Mouse (Mus musculus): Measurements from ENCODE around the gene Pomt1. TPM values are rescaled to one million over a fixed set of nuclear protein-coding genes. Genes with fewer than 3 reads are reported as not detected.

Pomt1 gene
- polyA plus RNA-seq, 1 experiment from 2014 or later: 6.4 TPM

DNA sequence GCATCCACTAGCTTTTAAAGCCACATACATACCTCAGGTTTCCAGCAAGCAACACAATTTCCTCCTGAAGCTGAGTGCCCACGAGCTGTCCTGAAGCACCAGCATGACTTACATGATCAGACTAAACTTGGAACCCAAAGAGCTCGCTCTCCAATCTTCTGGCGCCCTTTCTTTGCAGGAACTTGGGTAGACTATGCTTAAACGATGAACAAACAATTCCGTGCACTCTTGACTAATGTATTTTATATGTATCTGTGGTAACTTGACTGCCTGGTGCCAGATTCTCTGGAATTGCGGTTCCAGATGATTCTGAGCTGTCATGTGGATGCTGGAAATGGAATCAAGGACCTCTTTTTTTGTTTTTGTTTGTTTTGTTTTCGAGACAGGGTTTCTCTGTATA lies 957 bp upstream of the Pomt1 start:
- H3K36me3 ChIP-seq (replicated peaks; ENCODE audit: insufficient read depth, low read length): peaks cover 28% of the 10 kb centered on the region
- H3K27ac ChIP-seq (ENCODE audit: low read depth): peak overlapping the region; percentile 79; the same call in 1 of the 2 replicates
- WGBS (ENCODE audit: insufficient replicate concordance): 30% methylated on average over 7 of the region's 7 CpGs
- H3K27me3 ChIP-seq (ENCODE audit: insufficient read depth, low read length): no peaks in the 10 kb centered on the region
- H3K4me1 ChIP-seq (ENCODE audit: insufficient read depth): peaks cover 24% of the 10 kb centered on the region
- no peak for ATAC-seq
- peak overlapping the region; percentile 96 for H3K4me2 ChIP-seq (ENCODE audit: low read depth, low read length)
- peak overlapping the region; percentile 61 for H3K4me3 ChIP-seq (ENCODE audit: low read depth, low read length)
- TF ChIP-seq EP300 (IDR thresholded peaks at IDR 0.05; ENCODE audit: low read depth) (no peak), CTCF (IDR thresholded peaks at IDR 0.05; ENCODE audit: low read depth) (no peak)
- peak overlapping the region; percentile 73 for H3K9ac ChIP-seq (replicated peaks)
- no peak for DNase-seq
- no peaks in the 10 kb centered on the region for H3K9me3 ChIP-seq (ENCODE audit: low read length)

DNA sequence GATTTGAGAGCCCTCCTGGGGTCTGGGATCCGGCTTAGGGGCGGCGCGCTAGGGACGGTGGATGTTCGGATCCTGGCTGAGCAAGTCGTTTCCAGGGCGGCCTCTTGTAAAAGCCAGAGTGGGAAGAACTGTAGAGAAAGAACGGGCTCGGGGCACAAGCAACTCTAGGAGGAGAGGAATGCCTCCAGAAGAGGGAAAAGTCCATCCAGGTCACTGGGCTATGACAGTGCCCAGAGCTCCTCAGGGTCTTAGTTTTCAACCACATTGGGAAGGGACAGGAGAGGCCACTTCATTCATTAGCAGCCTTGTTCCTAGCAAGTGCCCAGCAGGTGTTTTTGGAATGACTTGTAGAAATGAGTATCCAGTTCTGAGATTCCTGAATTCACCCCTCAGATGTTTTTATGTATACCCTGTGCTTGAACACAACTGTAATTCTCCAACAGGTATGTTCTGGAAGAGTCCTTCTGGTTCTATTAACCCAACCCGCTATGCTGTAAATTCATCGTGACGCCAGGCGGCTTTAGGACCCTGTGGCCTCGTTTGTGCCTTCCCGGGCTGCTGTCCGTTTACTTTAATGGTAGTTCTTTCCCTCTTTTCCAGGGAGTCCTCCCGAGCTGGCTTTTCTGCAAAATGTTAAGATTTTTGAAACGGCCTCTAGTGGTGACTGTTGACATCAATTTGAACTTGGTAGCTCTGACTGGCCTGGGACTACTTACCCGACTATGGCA lies 534 bp downstream of the Pomt1 start:
- H3K27ac ChIP-seq (ENCODE audit: low read depth): peak overlapping the region; percentile 79
- TF ChIP-seq CTCF (IDR thresholded peaks at IDR 0.05; ENCODE audit: low read depth) (peak; percentile 68), EP300 (IDR thresholded peaks at IDR 0.05; ENCODE audit: low read depth) (no peak)
- peak; percentile 38 for ATAC-seq
- no peaks in the 10 kb centered on the region for H3K27me3 ChIP-seq (ENCODE audit: insufficient read depth, low read length)
- H3K4me3 ChIP-seq (ENCODE audit: low read depth, low read length): peak overlapping the region; percentile 61
- H3K9ac ChIP-seq (replicated peaks): peak overlapping the region; percentile 79
- H3K4me1 ChIP-seq (ENCODE audit: insufficient read depth): peaks cover 24% of the 10 kb centered on the region
- H3K4me2 ChIP-seq (ENCODE audit: low read depth, low read length): peak overlapping the region; percentile 96
- H3K9me3 ChIP-seq (ENCODE audit: low read length): no peaks in the 10 kb centered on the region
- DNase-seq: peak; percentile 58
- H3K36me3 ChIP-seq (replicated peaks; ENCODE audit: insufficient read depth, low read length): peaks cover 13% of the 10 kb centered on the region
- 2% methylated on average over 20 of the region's 20 CpGs for WGBS (ENCODE audit: insufficient replicate concordance)

DNA sequence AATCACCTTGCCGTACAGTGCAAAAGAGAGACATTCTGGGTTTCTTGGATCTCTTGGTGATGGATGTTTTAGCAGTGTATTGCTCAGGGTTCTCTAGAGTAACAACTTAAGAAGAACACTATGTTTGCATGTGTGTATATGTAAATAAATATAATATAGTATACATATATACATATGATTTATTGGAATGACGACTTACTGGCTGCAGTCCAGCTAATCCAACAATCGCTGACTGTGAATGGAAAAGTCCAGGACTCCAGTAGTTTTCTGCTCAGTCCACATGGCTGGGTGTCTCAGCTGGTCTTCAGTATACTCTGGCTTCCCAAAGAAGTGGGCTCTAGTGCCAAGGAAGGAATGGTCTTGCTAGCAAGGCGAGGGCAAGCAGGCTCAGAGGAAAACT lies 1.2 kb downstream of the Pomt1 start:
- H3K4me3 ChIP-seq (ENCODE audit: low read depth, low read length): peak overlapping the region; percentile 61
- no peak for TF ChIP-seq CTCF (IDR thresholded peaks at IDR 0.05; ENCODE audit: low read depth)
- no peak for TF ChIP-seq EP300 (IDR thresholded peaks at IDR 0.05; ENCODE audit: low read depth)
- peaks cover 8% of the 10 kb centered on the region for H3K36me3 ChIP-seq (replicated peaks; ENCODE audit: insufficient read depth, low read length)
- DNase-seq (no peak), ATAC-seq (no peak)
- WGBS (ENCODE audit: insufficient replicate concordance): 41% methylated on average over 4 of the region's 4 CpGs
- H3K9me3 ChIP-seq (ENCODE audit: low read length): no peaks in the 10 kb centered on the region
- H3K4me2 ChIP-seq (ENCODE audit: low read depth, low read length): peak overlapping the region; percentile 96
- no peaks in the 10 kb centered on the region for H3K27me3 ChIP-seq (ENCODE audit: insufficient read depth, low read length)
- H3K9ac ChIP-seq (replicated peaks): peak overlapping the region; percentile 79
- H3K4me1 ChIP-seq (ENCODE audit: insufficient read depth): peaks cover 24% of the 10 kb centered on the region
- peak overlapping the region; percentile 79; the same call in 1 of the 2 replicates for H3K27ac ChIP-seq (ENCODE audit: low read depth)

- WGBS (ENCODE audit: insufficient replicate concordance): 73% methylated on average over 9 of the region's 9 CpGs
- Histone ChIP-seq H3K36me3 (replicated peaks; ENCODE audit: insufficient read depth, low read length) (no peaks in the 10 kb centered on the region; the same call in none of the 2 replicates), H3K9ac (replicated peaks) (no peak overlapping the region)
Observed at GRCm38 (mm10) chr2:32238708-32239435, 2.5 kb downstream of the Pomt1 start.

DNA sequence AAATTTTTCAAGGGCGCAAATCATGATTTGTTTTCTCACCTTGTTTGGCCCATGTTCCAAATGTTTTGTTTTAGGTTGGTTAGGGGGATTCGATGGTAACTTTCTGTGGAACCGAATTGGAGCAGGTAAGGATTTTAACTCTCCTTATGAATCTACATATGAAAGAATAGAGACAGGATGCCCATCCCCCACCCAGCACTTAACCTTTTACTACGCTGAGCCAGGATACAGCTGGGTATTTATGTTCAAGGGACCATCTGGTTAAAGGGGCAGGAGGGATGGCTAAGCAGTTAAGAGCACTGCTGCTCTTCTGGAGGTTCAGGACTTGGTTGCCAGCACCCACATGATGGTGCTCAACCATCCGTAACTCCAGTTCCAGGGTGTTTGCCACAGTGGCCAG lies 4.2 kb downstream of the Pomt1 start:
- Histone ChIP-seq H3K9ac (replicated peaks) (no peak overlapping the region), H3K9me3 (ENCODE audit: low read length) (no peaks in the 10 kb centered on the region), H3K36me3 (replicated peaks; ENCODE audit: insufficient read depth, low read length) (peaks cover 10% of the 10 kb centered on the region), H3K4me1 (ENCODE audit: insufficient read depth) (peaks cover 16% of the 10 kb centered on the region), H3K27me3 (ENCODE audit: insufficient read depth, low read length) (no peaks in the 10 kb centered on the region), H3K4me2 (ENCODE audit: low read depth, low read length) (no peak overlapping the region), H3K4me3 (ENCODE audit: low read depth, low read length) (no peak overlapping the region), H3K27ac (ENCODE audit: low read depth) (no peak overlapping the region)
- ATAC-seq: no peak
- TF ChIP-seq EP300 (IDR thresholded peaks at IDR 0.05; ENCODE audit: low read depth) (no peak), CTCF (IDR thresholded peaks at IDR 0.05; ENCODE audit: low read depth) (no peak)
- DNase-seq: no peak
- WGBS (ENCODE audit: insufficient replicate concordance): 87% methylated on average over 5 of the region's 5 CpGs

More at GRCm38 (mm10) chr2:32238708-32239435, 2.5 kb downstream of the Pomt1 start:
- Histone ChIP-seq H3K27ac (ENCODE audit: low read depth) (no peak overlapping the region), H3K4me1 (ENCODE audit: insufficient read depth) (peaks cover 24% of the 10 kb centered on the region), H3K4me3 (ENCODE audit: low read depth, low read length) (no peak overlapping the region), H3K27me3 (ENCODE audit: insufficient read depth, low read length) (no peaks in the 10 kb centered on the region), H3K9me3 (ENCODE audit: low read length) (no peaks in the 10 kb centered on the region), H3K4me2 (ENCODE audit: low read depth, low read length) (no peak overlapping the region)
- TF ChIP-seq EP300 (IDR thresholded peaks at IDR 0.05; ENCODE audit: low read depth): no peak
- no peak for TF ChIP-seq CTCF (IDR thresholded peaks at IDR 0.05; ENCODE audit: low read depth)
- no peak for DNase-seq
- ATAC-seq: no peak

DNA sequence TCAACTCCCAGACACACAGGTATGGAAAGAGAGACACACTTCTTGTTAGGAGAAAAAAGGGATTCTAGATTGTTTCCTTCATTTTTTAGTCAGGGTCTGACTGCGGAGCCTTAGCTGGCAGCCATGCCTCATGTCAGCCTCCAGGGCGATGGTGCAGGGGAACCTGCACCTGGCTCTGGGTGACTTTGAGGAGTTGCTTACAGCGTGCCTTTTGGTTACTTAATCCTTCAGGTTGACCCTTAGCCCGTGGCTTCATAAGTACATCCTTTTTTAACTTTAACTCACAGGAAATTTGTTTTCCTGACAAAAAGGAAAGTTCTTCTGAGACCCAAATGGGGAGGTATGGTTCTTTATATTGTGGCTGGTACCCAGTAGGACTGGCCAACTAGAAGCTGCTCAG lies 6.6 kb downstream of the Pomt1 start:
- H3K27me3 ChIP-seq (ENCODE audit: insufficient read depth, low read length): no peaks in the 10 kb centered on the region
- H3K9me3 ChIP-seq (ENCODE audit: low read length): no peaks in the 10 kb centered on the region
- H3K4me1 ChIP-seq (ENCODE audit: insufficient read depth): no peaks in the 10 kb centered on the region; the same call in 1 of the 2 replicates
- TF ChIP-seq CTCF (IDR thresholded peaks at IDR 0.05; ENCODE audit: low read depth) (no peak), EP300 (IDR thresholded peaks at IDR 0.05; ENCODE audit: low read depth) (no peak)
- ATAC-seq (no peak), DNase-seq (no peak)
- H3K4me3 ChIP-seq (ENCODE audit: low read depth, low read length): no peak overlapping the region
- H3K9ac ChIP-seq (replicated peaks): no peak overlapping the region
- peaks cover 18% of the 10 kb centered on the region for H3K36me3 ChIP-seq (replicated peaks; ENCODE audit: insufficient read depth, low read length)
- H3K4me2 ChIP-seq (ENCODE audit: low read depth, low read length): no peak overlapping the region
- WGBS (ENCODE audit: insufficient replicate concordance): 85% methylated on average over 4 of the region's 4 CpGs
- no peak overlapping the region for H3K27ac ChIP-seq (ENCODE audit: low read depth)
